Mouse (Mus musculus) spleen, adult 2 months (tissue): ENCODE measurements around the gene Gdnf.

Experiments
- CTCF ChIP-seq: fragments of 200-500 bp; IDR thresholded peaks from 2 replicates; pipeline ENCODE4 v1.5.1; 2011; ENCODE audit warnings: mild to moderate bottlenecking, inconsistent platforms; ENCODE audit not compliant: insufficient read depth, insufficient read length, insufficient replicate concordance; ENCODE audit errors: extremely low read depth
- POLR2A ChIP-seq: fragments of 200-500 bp; IDR thresholded peaks from 2 replicates; pipeline ENCODE4 v1.6.1; 2011; ENCODE audit warnings: low read depth, low read length, inconsistent platforms

- TF ChIP-seq POLR2A (no peak), CTCF (no peak)
These were observed 31.0 kb downstream of the Gdnf start for GRCm38 (mm10) chr15:7841664-7842063.
